In genomic region chr2:117838387-117838786, GRCm38 (mm10) we compare ENCODE assay signal across 12 mouse cellular contexts.
DNase-seq lines count a peak whose midpoint lies in the region; ATAC-seq and TF ChIP-seq lines count a peak whose summit lies in the region.
"Had no signal": no experiment of that assay in that cellular context is flagged by ENCODE, and none has a peak within 500 bp of the region (broad histone marks: within the 10 kb centered on the region; RNA-seq: fewer than 3 reads in every experiment).

No protein-coding gene starts in this region.

- POLR2A ChIA-PET in Patski (lab: Charles Lee), result no interaction called here

- CTCF ChIA-PET in Patski (lab: Charles Lee), result interaction anchor here (1.3 to 1.4 kb wide), 2 partner anchors 22 to 44 kb away, joined by 3 read pairs; no protein-coding TSS in a partner anchor

- in situ Hi-C loops in Patski (cut with MboI; ENCODE audit: low pct_unique_long_range_greater_than_20kb), result no loop called here

- no peaks in the 10 kb centered on the region for H3K27me3 ChIP-seq in Patski
- no peaks in the 10 kb centered on the region for H3K27me3 ChIP-seq in heart, embryonic 15.5 days
- H3K27me3 ChIP-seq in forebrain, embryonic 14.5 days (replicated peaks; ENCODE audit: control insufficient read depth, insufficient read depth, low read length), result no peaks in the 10 kb centered on the region
- H3K27me3 ChIP-seq: embryonic facial prominence, embryonic 15.5 days; limb, embryonic 15.5 days had no signal

- no peak overlapping the region for H3K4me2 ChIP-seq in heart, embryonic 15.5 days
- H3K4me2 ChIP-seq in forebrain, embryonic 14.5 days (ENCODE audit: low read length), result no peak overlapping the region
- H3K4me2 ChIP-seq: embryonic facial prominence, embryonic 15.5 days; limb, embryonic 15.5 days had no signal

- intact Hi-C loops in gastrocnemius, adult 2 months (cut with DNase I), result no loop called here

- TF ChIP-seq CTCF in gastrocnemius, adult 2 months (IDR thresholded peaks at IDR 0.05), result no peak
- TF ChIP-seq CTCF in Patski (IDR thresholded peaks at IDR 0.05), result no peak

- H3K9me3 ChIP-seq in heart, embryonic 15.5 days (replicated peaks), result no peaks in the 10 kb centered on the region
- H3K9me3 ChIP-seq in forebrain, embryonic 14.5 days (replicated peaks; ENCODE audit: control insufficient read depth, low read length), result no peaks in the 10 kb centered on the region
- H3K9me3 ChIP-seq: embryonic facial prominence, embryonic 15.5 days; limb, embryonic 15.5 days had no signal

- H3K4me3 ChIP-seq in gastrocnemius, adult 2 months, result no peak overlapping the region
- H3K4me3 ChIP-seq in heart, embryonic 15.5 days, result no peak overlapping the region
- no peak overlapping the region for H3K4me3 ChIP-seq in forebrain, embryonic 14.5 days (ENCODE audit: low read depth, low read length)
- H3K4me3 ChIP-seq: embryonic facial prominence, embryonic 15.5 days; limb, embryonic 15.5 days had no signal

- H3K4me1 ChIP-seq in heart, embryonic 15.5 days (replicated peaks), result no peaks in the 10 kb centered on the region
- H3K4me1 ChIP-seq in forebrain, embryonic 14.5 days (ENCODE audit: control insufficient read depth, insufficient read depth, low read length), result no peaks in the 10 kb centered on the region
- H3K4me1 ChIP-seq: embryonic facial prominence, embryonic 15.5 days; limb, embryonic 15.5 days had no signal

- no peaks in the 10 kb centered on the region for H3K36me3 ChIP-seq in heart, embryonic 15.5 days
- no peaks in the 10 kb centered on the region for H3K36me3 ChIP-seq in forebrain, embryonic 14.5 days (ENCODE audit: control insufficient read depth, insufficient read depth, low read length)
- H3K36me3 ChIP-seq: embryonic facial prominence, embryonic 15.5 days; limb, embryonic 15.5 days had no signal

- DNase-seq in gastrocnemius, adult 2 months, result peak; percentile 29
- no peak for DNase-seq in gastrocnemius, postnatal 4 days (ENCODE audit: low spot score in 2 of 2)
- peak; percentile 24 for DNase-seq in Patski (ENCODE audit: low read depth, low spot score)
- peak; percentile 59 for DNase-seq in lung, postnatal 10 days
- DNase-seq in retina, embryonic 14.5 days (ENCODE audit: low spot score), result no peak
- no peak for DNase-seq in spleen, adult 18-20 months
- no peak for DNase-seq in forebrain, embryonic 14.5 days (ENCODE audit: low spot score)

- no peak for ATAC-seq in Patski
- ATAC-seq in heart, embryonic 15.5 days (replicated peaks; ENCODE audit: insufficient number of reproducible peaks, insufficient read depth, low FRiP score, low read depth), result peak; percentile 60
- no peak for ATAC-seq in forebrain, embryonic 14.5 days
- ATAC-seq: CD4-positive, CD25-positive, alpha-beta regulatory T cell, adult 4 months; intestine, postnatal 0 days had no signal

- WGBS in heart, embryonic 15.5 days, result 52% methylated on average over 2 of the region's 2 CpGs
- WGBS in forebrain, embryonic 14.5 days, result 79% methylated on average over 2 of the region's 2 CpGs

- peak overlapping the region; percentile 60 for H3K27ac ChIP-seq in gastrocnemius, adult 2 months
- no peak overlapping the region for H3K27ac ChIP-seq in heart, embryonic 15.5 days
- H3K27ac ChIP-seq in forebrain, embryonic 14.5 days (ENCODE audit: low read depth, low read length), result no peak overlapping the region
- H3K27ac ChIP-seq: embryonic facial prominence, embryonic 15.5 days; limb, embryonic 15.5 days had no signal

- no peak overlapping the region for H3K9ac ChIP-seq in heart, embryonic 15.5 days
- H3K9ac ChIP-seq in forebrain, embryonic 14.5 days (ENCODE audit: low read length), result no peak overlapping the region
- H3K9ac ChIP-seq: embryonic facial prominence, embryonic 15.5 days; limb, embryonic 15.5 days had no signal

Comparison
In these comparisons a context has a peak if more than half of its experiments do, and no peak if none do; other contexts are left out.
1. DNase-seq: peak in gastrocnemius, adult 2 months (single experiment), Patski (single experiment) and lung, postnatal 10 days (single experiment); none in gastrocnemius, postnatal 4 days (0 of 2), retina, embryonic 14.5 days (single experiment), spleen, adult 18-20 months (0 of 2) and forebrain, embryonic 14.5 days (single experiment).